Mouse (Mus musculus) left cerebral cortex, adult 11 months (tissue): Measurements from ENCODE around the gene Cnih2.

Experiments
- DNase-seq: peaks from one replicate; pipeline ENCODE4 v3.0.0; 2022; ENCODE audit warnings: low spot score

Gene Cnih2

GRCm38 (mm10) chr19:5045531-5045930 lies 52.8 kb downstream of the Cnih2 start:
- DNase-seq = no peak
